Mouse (Mus musculus) kidney, embryonic 14.5 days (tissue): Measurements from ENCODE around the gene Rcn3. TPM values are rescaled to one million over a fixed set of nuclear protein-coding genes. Genes with fewer than 3 reads are reported as not detected.
A peak's percentile ranks its signal among the peaks of the same experiment; 100 is the strongest.

Experiments used
- ATAC-seq: fragments of 200-750 bp; cut with Nextera tagmentation; 2 replicates; pipeline ENCODE4 v1.8.0; 2017; ENCODE audit warnings: moderate number of reproducible peaks, mild to moderate bottlenecking, moderate TSS enrichment, moderate library complexity; ENCODE audit not compliant: low FRiP score, low TSS enrichment
- H3K27ac ChIP-seq: fragments of 300-500 bp; sonication (generic); 2 replicates; pipeline ENCODE4 v1.5.1; 2014; ENCODE audit warnings: low read depth, mild to moderate bottlenecking, low read length, moderate library complexity, mixed read lengths
- H3K27me3 ChIP-seq: fragments of 300-500 bp; sonication (generic); 2 replicates; pipeline ENCODE4 v1.6.1; 2014; ENCODE audit warnings: mild to moderate bottlenecking, low read length; ENCODE audit not compliant: control insufficient read depth, insufficient read depth
- H3K36me3 ChIP-seq: fragments of 300-500 bp; sonication (generic); 2 replicates; pipeline ENCODE4 v1.6.1; 2014; ENCODE audit warnings: low read length, mixed read lengths; ENCODE audit not compliant: control insufficient read depth, insufficient read depth
- H3K4me1 ChIP-seq: fragments of 300-500 bp; sonication (generic); 2 replicates; pipeline ENCODE4 v1.6.1; 2014; ENCODE audit warnings: low read length, mixed read lengths; ENCODE audit not compliant: control insufficient read depth, insufficient read depth
- H3K4me2 ChIP-seq: fragments of 300-500 bp; sonication (generic); replicated peaks from 2 replicates; pipeline ENCODE4 v1.6.1; 2014; ENCODE audit warnings: low read depth, mild to moderate bottlenecking, low read length
- H3K4me3 ChIP-seq: fragments of 300-500 bp; sonication (generic); 2 replicates; pipeline ENCODE4 v1.5.1; 2014; ENCODE audit warnings: mild to moderate bottlenecking, low read length
- H3K9ac ChIP-seq: fragments of 300-500 bp; sonication (generic); 2 replicates; pipeline ENCODE4 v1.6.1; 2014; ENCODE audit warnings: low read depth, mild to moderate bottlenecking, low read length, moderate library complexity
- H3K9me3 ChIP-seq: fragments of 300-500 bp; sonication (generic); 2 replicates; pipeline ENCODE4 v1.6.1; 2016; ENCODE audit warnings: low read length; ENCODE audit not compliant: control insufficient read depth
- WGBS: fragments of 180-500 bp; shearing (Covaris S2); extraction: QIAGEN DNeasy Blood & Tissue Kit; methylation state at CpG from one replicate; pipeline ENCODE4 v1.1.7; 2014; 5-methylcytosine and 5-hydroxymethylcytosine counted together
- polyA plus RNA-seq: library from polyadenylated mRNA; unstranded; fragments of >200 nt; fragmentation: Nextera tagmentation; extraction: Ambion mirVana; gene quantifications from 2 replicates; pipeline ENCODE4 v1.2.1, GENCODE M21; 2014

Rcn3 gene
- polyA plus RNA-seq, 1 experiment from 2014 or later: 301 TPM

- Histone ChIP-seq H3K9ac (no peak overlapping the region), H3K4me2 (no peak overlapping the region), H3K4me3 (no peak overlapping the region), H3K27ac (no peak overlapping the region), H3K36me3 (peaks cover 8% of the 10 kb centered on the region; the same call in 1 of the 2 replicates), H3K9me3 (no peaks in the 10 kb centered on the region), H3K27me3 (no peaks in the 10 kb centered on the region), H3K4me1 (peaks cover 27% of the 10 kb centered on the region; the same call in 1 of the 2 replicates)
- ATAC-seq: no peak
- WGBS: 80% methylated on average over 3 of the region's 6 CpGs
Observed at GRCm38 (mm10) chr7:45095367-45095766, 3.3 kb upstream of the Rcn3 start.

- Histone ChIP-seq H3K9ac (no peak overlapping the region), H3K27ac (peak overlapping the region; percentile 85)
Observed at GRCm38 (mm10) chr7:45094121-45094520, 2.1 kb upstream of the Rcn3 start.

GRCm38 (mm10) chr7:45093516-45093905 is 1.5 kb upstream of the Rcn3 start:
- Histone ChIP-seq H3K9me3 (no peaks in the 10 kb centered on the region), H3K27me3 (no peaks in the 10 kb centered on the region), H3K9ac (no peak overlapping the region), H3K27ac (peak overlapping the region; percentile 85), H3K4me2 (0 out of 2 replicates have a peak overlapping the region, but pooled peaks have one; percentile 2), H3K4me1 (peaks cover 27% of the 10 kb centered on the region; the same call in 1 of the 2 replicates), H3K4me3 (no peak overlapping the region), H3K36me3 (peaks cover 12% of the 10 kb centered on the region)
- WGBS: 26% methylated on average over 17 of the region's 18 CpGs
- no peak for ATAC-seq

More at GRCm38 (mm10) chr7:45094121-45094520, 2.1 kb upstream of the Rcn3 start:
- H3K36me3 ChIP-seq: peaks cover 8% of the 10 kb centered on the region; the same call in 1 of the 2 replicates
- no peak overlapping the region for H3K4me3 ChIP-seq
- H3K27me3 ChIP-seq: no peaks in the 10 kb centered on the region
- no peak overlapping the region for H3K4me2 ChIP-seq
- no peaks in the 10 kb centered on the region for H3K9me3 ChIP-seq
- WGBS: 7% methylated on average over 7 of the region's 7 CpGs
- peaks cover 27% of the 10 kb centered on the region; the same call in 1 of the 2 replicates for H3K4me1 ChIP-seq
- peak; percentile 7; the same call in 1 of the 2 replicates for ATAC-seq

GRCm38 (mm10) chr7:45092828-45093515 is 951 bp upstream of the Rcn3 start:
- peak overlapping the region; percentile 3; the same call in 1 of the 2 replicates for H3K4me2 ChIP-seq
- WGBS: 33% methylated on average over 12 of the region's 12 CpGs
- no peaks in the 10 kb centered on the region for H3K27me3 ChIP-seq
- ATAC-seq: no peak
- H3K4me3 ChIP-seq: no peak overlapping the region
- H3K9ac ChIP-seq: no peak overlapping the region
- peak overlapping the region; percentile 85 for H3K27ac ChIP-seq
- H3K36me3 ChIP-seq: peaks cover 18% of the 10 kb centered on the region
- no peaks in the 10 kb centered on the region for H3K9me3 ChIP-seq
- H3K4me1 ChIP-seq: peaks cover 27% of the 10 kb centered on the region; the same call in 1 of the 2 replicates

GRCm38 (mm10) chr7:45091001-45091990 is 725 bp downstream of the Rcn3 start:
- Histone ChIP-seq H3K36me3 (peaks cover 29% of the 10 kb centered on the region), H3K4me3 (peak overlapping the region; percentile 58), H3K27me3 (no peaks in the 10 kb centered on the region), H3K4me1 (peaks cover 27% of the 10 kb centered on the region; the same call in 1 of the 2 replicates), H3K27ac (peak overlapping the region; percentile 83), H3K9me3 (no peaks in the 10 kb centered on the region), H3K9ac (peak overlapping the region; percentile 78), H3K4me2 (peak overlapping the region; percentile 76)
- 9% methylated on average over 35 of the region's 35 CpGs for WGBS
- ATAC-seq: peak; percentile 41

- WGBS: 74% methylated on average over 13 of the region's 13 CpGs
- peaks cover 27% of the 10 kb centered on the region; the same call in 1 of the 2 replicates for H3K4me1 ChIP-seq
- peak overlapping the region; percentile 76; the same call in 1 of the 2 replicates for H3K4me2 ChIP-seq
- H3K27me3 ChIP-seq: no peaks in the 10 kb centered on the region
- peaks cover 34% of the 10 kb centered on the region for H3K36me3 ChIP-seq
- no peak for ATAC-seq
- peak overlapping the region; percentile 58 for H3K4me3 ChIP-seq
- H3K9ac ChIP-seq: no peak overlapping the region
- H3K27ac ChIP-seq: no peak overlapping the region
- no peaks in the 10 kb centered on the region for H3K9me3 ChIP-seq
Observed at GRCm38 (mm10) chr7:45090251-45090977, 1.6 kb downstream of the Rcn3 start.

GRCm38 (mm10) chr7:45088597-45088996 is 3.4 kb downstream of the Rcn3 start:
- Histone ChIP-seq H3K27me3 (no peaks in the 10 kb centered on the region), H3K9me3 (no peaks in the 10 kb centered on the region), H3K9ac (no peak overlapping the region), H3K4me3 (no peak overlapping the region), H3K36me3 (peaks cover 49% of the 10 kb centered on the region), H3K27ac (no peak overlapping the region), H3K4me1 (peaks cover 17% of the 10 kb centered on the region; the same call in 1 of the 2 replicates), H3K4me2 (no peak overlapping the region)
- ATAC-seq: no peak
- WGBS: 95% methylated on average over 17 of the region's 17 CpGs

- Histone ChIP-seq H3K9me3 (no peaks in the 10 kb centered on the region), H3K4me2 (no peak overlapping the region), H3K27me3 (no peaks in the 10 kb centered on the region), H3K4me1 (peaks cover 8% of the 10 kb centered on the region; the same call in 1 of the 2 replicates), H3K36me3 (peaks cover 60% of the 10 kb centered on the region), H3K27ac (no peak overlapping the region), H3K4me3 (no peak overlapping the region), H3K9ac (no peak overlapping the region)
- 81% methylated on average over 4 of the region's 4 CpGs for WGBS
- no peak for ATAC-seq
Observed at GRCm38 (mm10) chr7:45086084-45086483, 5.9 kb downstream of the Rcn3 start.
